Mouse (Mus musculus): ENCODE measurements around the gene Stat1. TPM values are rescaled to one million over a fixed set of nuclear protein-coding genes. Genes with fewer than 3 reads are reported as not detected.

Stat1 gene
- polyA plus RNA-seq, 1 experiment from 2014 or later = 15.2 TPM

- H3K27me3 ChIP-seq (replicated peaks) = no peaks in the 10 kb centered on the region
- 82% methylated on average over 9 of the region's 9 CpGs for WGBS
Observed at GRCm38 (mm10) chr1:52140534-52140933, 21.3 kb downstream of the Stat1 start.

GRCm38 (mm10) chr1:52141482-52141881 is 22.2 kb downstream of the Stat1 start:
- H3K4me1 ChIP-seq = no peaks in the 10 kb centered on the region
- H3K27me3 ChIP-seq (replicated peaks) = no peaks in the 10 kb centered on the region
- ATAC-seq (ENCODE audit: low FRiP score, low read depth) = no peak
- H3K9me3 ChIP-seq = no peaks in the 10 kb centered on the region
- no peak overlapping the region for H3K4me3 ChIP-seq
- peaks cover 3% of the 10 kb centered on the region; the same call in 1 of the 2 replicates for H3K36me3 ChIP-seq
- no peak overlapping the region for H3K4me2 ChIP-seq (replicated peaks)
- H3K27ac ChIP-seq = no peak overlapping the region
- 81% methylated on average over 3 of the region's 3 CpGs for WGBS
- H3K9ac ChIP-seq = no peak overlapping the region

More at GRCm38 (mm10) chr1:52140534-52140933, 21.3 kb downstream of the Stat1 start:
- H3K4me2 ChIP-seq (replicated peaks) = no peak overlapping the region
- no peak overlapping the region for H3K27ac ChIP-seq
- H3K36me3 ChIP-seq = peaks cover 3% of the 10 kb centered on the region; the same call in 1 of the 2 replicates
- no peak overlapping the region for H3K4me3 ChIP-seq
- H3K4me1 ChIP-seq = no peaks in the 10 kb centered on the region
- no peak overlapping the region for H3K9ac ChIP-seq
- no peaks in the 10 kb centered on the region for H3K9me3 ChIP-seq
- ATAC-seq (ENCODE audit: low FRiP score, low read depth) = no peak

GRCm38 (mm10) chr1:52142117-52142516 is 22.9 kb downstream of the Stat1 start:
- no peak overlapping the region for H3K4me3 ChIP-seq
- H3K4me1 ChIP-seq = no peaks in the 10 kb centered on the region
- H3K9me3 ChIP-seq = no peaks in the 10 kb centered on the region
- 84% methylated on average over 4 of the region's 4 CpGs for WGBS
- peaks cover 3% of the 10 kb centered on the region; the same call in 1 of the 2 replicates for H3K36me3 ChIP-seq
- H3K27ac ChIP-seq = no peak overlapping the region
- no peak overlapping the region for H3K9ac ChIP-seq
- H3K4me2 ChIP-seq (replicated peaks) = no peak overlapping the region
- no peak for ATAC-seq (ENCODE audit: low FRiP score, low read depth)
- H3K27me3 ChIP-seq (replicated peaks) = no peaks in the 10 kb centered on the region

GRCm38 (mm10) chr1:52143191-52143590 is 24.0 kb downstream of the Stat1 start:
- Histone ChIP-seq H3K4me2 (replicated peaks) (no peak overlapping the region), H3K36me3 (peaks cover under 1% of the 10 kb centered on the region; the same call in 1 of the 2 replicates), H3K9ac (no peak overlapping the region), H3K27me3 (replicated peaks) (no peaks in the 10 kb centered on the region), H3K4me1 (peaks cover 3% of the 10 kb centered on the region; the same call in 1 of the 2 replicates), H3K9me3 (no peaks in the 10 kb centered on the region), H3K27ac (no peak overlapping the region), H3K4me3 (no peak overlapping the region)
- ATAC-seq (ENCODE audit: low FRiP score, low read depth) = no peak
- WGBS = 90% methylated on average over 4 of the region's 4 CpGs

- 90% methylated on average over 7 of the region's 7 CpGs for WGBS
- Histone ChIP-seq H3K9ac (no peak overlapping the region), H3K36me3 (no peaks in the 10 kb centered on the region; the same call in 1 of the 2 replicates), H3K9me3 (no peaks in the 10 kb centered on the region), H3K4me2 (replicated peaks) (no peak overlapping the region), H3K27ac (no peak overlapping the region), H3K27me3 (replicated peaks) (no peaks in the 10 kb centered on the region), H3K4me1 (peaks cover 3% of the 10 kb centered on the region; the same call in 1 of the 2 replicates), H3K4me3 (no peak overlapping the region)
- no peak for ATAC-seq (ENCODE audit: low FRiP score, low read depth)
Observed at GRCm38 (mm10) chr1:52143596-52144156, 24.4 kb downstream of the Stat1 start.

GRCm38 (mm10) chr1:52144907-52145306 is 25.7 kb downstream of the Stat1 start:
- 83% methylated on average over 10 of the region's 10 CpGs for WGBS
- Histone ChIP-seq H3K27me3 (replicated peaks) (no peaks in the 10 kb centered on the region), H3K27ac (no peak overlapping the region), H3K4me2 (replicated peaks) (no peak overlapping the region), H3K9ac (no peak overlapping the region), H3K36me3 (no peaks in the 10 kb centered on the region; the same call in 1 of the 2 replicates), H3K9me3 (no peaks in the 10 kb centered on the region), H3K4me1 (peaks cover 3% of the 10 kb centered on the region; the same call in 1 of the 2 replicates), H3K4me3 (no peak overlapping the region)
- ATAC-seq (ENCODE audit: low FRiP score, low read depth) = no peak

- Histone ChIP-seq H3K27me3 (replicated peaks) (no peaks in the 10 kb centered on the region), H3K9ac (no peak overlapping the region), H3K36me3 (no peaks in the 10 kb centered on the region; the same call in 1 of the 2 replicates), H3K27ac (no peak overlapping the region), H3K4me1 (peaks cover 3% of the 10 kb centered on the region; the same call in 1 of the 2 replicates), H3K9me3 (no peaks in the 10 kb centered on the region), H3K4me3 (no peak overlapping the region), H3K4me2 (replicated peaks) (no peak overlapping the region)
- WGBS = 54% methylated on average over 12 of the region's 12 CpGs
- ATAC-seq (ENCODE audit: low FRiP score, low read depth) = peak; percentile 89
Observed at GRCm38 (mm10) chr1:52146214-52146970, 27.2 kb downstream of the Stat1 start.

GRCm38 (mm10) chr1:52147431-52147830 is 28.2 kb downstream of the Stat1 start:
- H3K27ac ChIP-seq = no peak overlapping the region
- WGBS = 90% methylated on average over 2 of the region's 2 CpGs
- peaks cover 3% of the 10 kb centered on the region; the same call in 1 of the 2 replicates for H3K4me1 ChIP-seq
- no peak for ATAC-seq (ENCODE audit: low FRiP score, low read depth)
- H3K27me3 ChIP-seq (replicated peaks) = no peaks in the 10 kb centered on the region
- no peak overlapping the region for H3K9ac ChIP-seq
- H3K4me3 ChIP-seq = no peak overlapping the region
- no peaks in the 10 kb centered on the region; the same call in 1 of the 2 replicates for H3K36me3 ChIP-seq
- H3K4me2 ChIP-seq (replicated peaks) = no peak overlapping the region
- no peaks in the 10 kb centered on the region for H3K9me3 ChIP-seq

- H3K27me3 ChIP-seq (replicated peaks) = no peaks in the 10 kb centered on the region
- ATAC-seq (ENCODE audit: low FRiP score, low read depth) = no peak
- no peak overlapping the region for H3K4me3 ChIP-seq
- 80% methylated on average over 7 of the region's 7 CpGs for WGBS
- H3K4me2 ChIP-seq (replicated peaks) = no peak overlapping the region
- no peaks in the 10 kb centered on the region for H3K9me3 ChIP-seq
- no peaks in the 10 kb centered on the region; the same call in 1 of the 2 replicates for H3K36me3 ChIP-seq
- no peak overlapping the region for H3K27ac ChIP-seq
- no peak overlapping the region for H3K9ac ChIP-seq
- peaks cover 3% of the 10 kb centered on the region; the same call in 1 of the 2 replicates for H3K4me1 ChIP-seq
Observed at GRCm38 (mm10) chr1:52148178-52148577, 28.9 kb downstream of the Stat1 start.

GRCm38 (mm10) chr1:52148696-52149095 is 29.5 kb downstream of the Stat1 start:
- Histone ChIP-seq H3K9me3 (no peaks in the 10 kb centered on the region), H3K36me3 (no peaks in the 10 kb centered on the region; the same call in 1 of the 2 replicates), H3K4me1 (peaks cover 3% of the 10 kb centered on the region; the same call in 1 of the 2 replicates), H3K4me3 (no peak overlapping the region), H3K27ac (no peak overlapping the region), H3K4me2 (replicated peaks) (no peak overlapping the region), H3K27me3 (replicated peaks) (no peaks in the 10 kb centered on the region), H3K9ac (no peak overlapping the region)
- WGBS = 74% methylated on average over 7 of the region's 7 CpGs
- no peak for ATAC-seq (ENCODE audit: low FRiP score, low read depth)

- no peak overlapping the region for H3K4me2 ChIP-seq (replicated peaks)
- H3K4me1 ChIP-seq = peaks cover 3% of the 10 kb centered on the region; the same call in 1 of the 2 replicates
- no peaks in the 10 kb centered on the region for H3K27me3 ChIP-seq (replicated peaks)
- no peak overlapping the region for H3K9ac ChIP-seq
- WGBS = 54% methylated on average over 9 of the region's 9 CpGs
- no peaks in the 10 kb centered on the region for H3K9me3 ChIP-seq
- H3K27ac ChIP-seq = no peak overlapping the region
- peaks cover 5% of the 10 kb centered on the region; the same call in 1 of the 2 replicates for H3K36me3 ChIP-seq
- no peak overlapping the region for H3K4me3 ChIP-seq
- no peak for ATAC-seq (ENCODE audit: low FRiP score, low read depth)
Observed at GRCm38 (mm10) chr1:52149934-52150346, 30.7 kb downstream of the Stat1 start.

- Histone ChIP-seq H3K4me1 (peaks cover 3% of the 10 kb centered on the region; the same call in 1 of the 2 replicates), H3K4me3 (no peak overlapping the region), H3K27ac (no peak overlapping the region), H3K27me3 (replicated peaks) (no peaks in the 10 kb centered on the region), H3K9ac (no peak overlapping the region), H3K36me3 (peaks cover 5% of the 10 kb centered on the region; the same call in 1 of the 2 replicates), H3K9me3 (no peaks in the 10 kb centered on the region), H3K4me2 (replicated peaks) (no peak overlapping the region)
- no peak for ATAC-seq (ENCODE audit: low FRiP score, low read depth)
- WGBS = 57% methylated on average over 11 of the region's 11 CpGs
Observed at GRCm38 (mm10) chr1:52150676-52151075, 31.4 kb downstream of the Stat1 start.

All from neural tube, embryonic 12.5 days (tissue).